Mouse (Mus musculus) kidney, embryonic 16.5 days (tissue): ENCODE data around the gene Lbx1. TPM values are rescaled to one million over a fixed set of nuclear protein-coding genes. Genes with fewer than 3 reads are reported as not detected.

Experiments
- ATAC-seq: fragments of 200-750 bp; cut with Nextera tagmentation; 2 replicates; pipeline ENCODE4 v1.8.0; 2017; ENCODE audit warnings: moderate TSS enrichment; ENCODE audit not compliant: low FRiP score, low TSS enrichment
- H3K27ac ChIP-seq: fragments of 300-500 bp; sonication (generic); 2 replicates; pipeline ENCODE4 v1.5.1; 2014; ENCODE audit warnings: low read length
- H3K27me3 ChIP-seq: fragments of 300-500 bp; sonication (generic); 2 replicates; pipeline ENCODE4 v1.6.1; 2014; ENCODE audit warnings: low read length, control low read depth, mixed read lengths; ENCODE audit not compliant: insufficient read depth
- H3K36me3 ChIP-seq: fragments of 300-500 bp; sonication (generic); 2 replicates; pipeline ENCODE4 v1.6.1; 2014; ENCODE audit warnings: low read length, control low read depth, mixed read lengths; ENCODE audit not compliant: insufficient read depth
- H3K4me1 ChIP-seq: fragments of 300-500 bp; sonication (generic); 2 replicates; pipeline ENCODE4 v1.6.1; 2014; ENCODE audit warnings: low read length, control low read depth, mixed read lengths; ENCODE audit not compliant: insufficient read depth
- H3K4me2 ChIP-seq: fragments of 300-500 bp; sonication (generic); replicated peaks from 2 replicates; pipeline ENCODE4 v1.6.1; 2014; ENCODE audit warnings: low read depth, low read length
- H3K4me3 ChIP-seq: fragments of 300-500 bp; sonication (generic); 2 replicates; pipeline ENCODE4 v1.5.1; 2014; ENCODE audit warnings: mild to moderate bottlenecking, low read length
- H3K9ac ChIP-seq: fragments of 300-500 bp; sonication (generic); replicated peaks from 2 replicates; pipeline ENCODE4 v1.6.1; 2014; ENCODE audit warnings: low read length
- H3K9me3 ChIP-seq: fragments of 300-500 bp; sonication (generic); 2 replicates; pipeline ENCODE4 v1.6.1; 2016; ENCODE audit warnings: low read length, control low read depth
- WGBS: fragments of 180-500 bp; shearing (Covaris S2); extraction: QIAGEN DNeasy Blood & Tissue Kit; methylation state at CpG from one replicate; pipeline ENCODE4 v1.1.7; 2014; 5-methylcytosine and 5-hydroxymethylcytosine counted together
- polyA plus RNA-seq: library from polyadenylated mRNA; unstranded; fragments of >200 nt; fragmentation: Nextera tagmentation; extraction: Ambion mirVana; gene quantifications from 2 replicates; pipeline ENCODE4 v1.2.1, GENCODE M21; 2015

Lbx1 gene
- polyA plus RNA-seq, 1 experiment from 2014 or later = not detected

GRCm38 (mm10) chr19:45207153-45207552 lies 28.5 kb downstream of the Lbx1 start:
- no peaks in the 10 kb centered on the region for H3K36me3 ChIP-seq
- H3K27ac ChIP-seq = 0 out of 2 replicates have a peak overlapping the region, but pooled peaks have one; percentile 70
- H3K4me3 ChIP-seq = no peak overlapping the region
- H3K9ac ChIP-seq = no peak overlapping the region
- ATAC-seq = no peak
- no peaks in the 10 kb centered on the region; the same call in 1 of the 2 replicates for H3K27me3 ChIP-seq
- H3K4me1 ChIP-seq = peaks cover 10% of the 10 kb centered on the region
- H3K4me2 ChIP-seq = no peak overlapping the region
- WGBS = 94% methylated on average over 15 of the region's 15 CpGs
- peaks cover 3% of the 10 kb centered on the region; the same call in 1 of the 2 replicates for H3K9me3 ChIP-seq

DNA sequence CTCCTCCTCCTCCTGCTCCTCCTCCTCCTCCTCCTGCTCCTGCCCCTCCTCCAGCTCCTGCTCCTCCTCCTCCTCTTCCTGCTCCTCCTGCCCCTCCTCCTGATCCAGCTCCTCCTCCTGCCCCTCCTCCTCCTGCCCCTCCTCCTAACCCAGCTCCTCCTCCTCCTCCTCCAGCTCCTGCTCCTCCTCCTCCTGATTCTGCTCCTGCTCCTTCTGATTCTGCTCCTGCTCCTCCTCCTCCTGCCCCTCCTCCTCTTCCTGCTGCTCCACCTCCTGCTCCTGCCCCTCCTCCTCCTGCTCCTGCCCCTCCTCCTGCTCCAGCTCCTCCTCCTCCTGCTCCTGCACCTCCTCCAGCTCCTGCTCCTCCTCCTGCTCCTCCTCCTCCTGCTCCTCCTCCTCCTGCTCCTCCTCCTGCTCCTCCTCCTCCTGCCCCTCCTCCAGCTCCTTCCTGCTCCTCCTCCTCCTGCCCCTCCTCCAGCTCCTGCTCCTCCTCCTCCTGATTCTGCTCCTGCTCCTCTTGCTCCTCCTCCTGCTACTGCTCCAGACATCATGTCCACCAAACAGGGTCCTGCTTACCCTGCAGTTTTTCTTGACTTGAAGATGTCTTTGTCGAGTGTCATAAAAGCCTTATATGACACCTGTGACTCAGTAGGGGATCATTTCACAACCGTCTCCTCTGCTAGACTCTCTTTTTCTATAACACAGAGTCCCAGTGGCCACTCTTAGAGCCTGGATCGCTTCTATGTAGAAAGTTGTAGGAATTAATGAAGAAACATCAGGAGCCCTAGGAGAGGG lies 30.1 kb downstream of the Lbx1 start:
- peaks cover 3% of the 10 kb centered on the region; the same call in 1 of the 2 replicates for H3K9me3 ChIP-seq
- no peak for ATAC-seq
- 72% methylated on average over 3 of the region's 3 CpGs for WGBS
- no peak overlapping the region for H3K27ac ChIP-seq
- H3K36me3 ChIP-seq = no peaks in the 10 kb centered on the region
- H3K27me3 ChIP-seq = no peaks in the 10 kb centered on the region; the same call in 1 of the 2 replicates
- no peak overlapping the region for H3K4me3 ChIP-seq
- no peak overlapping the region for H3K4me2 ChIP-seq
- peaks cover 10% of the 10 kb centered on the region for H3K4me1 ChIP-seq
- no peak overlapping the region for H3K9ac ChIP-seq

DNA sequence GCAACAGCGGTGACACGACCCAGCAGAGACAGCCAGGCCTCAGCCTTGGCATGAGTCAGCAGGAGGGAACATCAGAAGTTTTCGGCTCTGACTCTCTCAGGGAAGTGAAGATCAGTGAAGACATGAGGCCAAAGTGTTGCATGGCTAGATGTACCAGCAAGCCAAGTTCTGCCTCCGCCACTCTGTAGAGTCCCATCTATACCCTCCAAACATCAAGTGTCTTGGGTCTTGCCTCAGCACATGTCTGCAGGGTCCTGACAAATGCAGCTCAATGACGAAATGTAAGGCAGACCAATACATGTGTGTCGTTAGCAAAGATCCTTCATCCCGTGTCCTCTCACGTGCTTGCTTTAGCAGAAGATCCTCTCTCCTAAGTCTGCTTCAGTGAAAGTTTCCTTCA lies 38.6 kb downstream of the Lbx1 start:
- 92% methylated on average over 8 of the region's 8 CpGs for WGBS
- no peak for ATAC-seq
- H3K4me2 ChIP-seq = no peak overlapping the region

DNA sequence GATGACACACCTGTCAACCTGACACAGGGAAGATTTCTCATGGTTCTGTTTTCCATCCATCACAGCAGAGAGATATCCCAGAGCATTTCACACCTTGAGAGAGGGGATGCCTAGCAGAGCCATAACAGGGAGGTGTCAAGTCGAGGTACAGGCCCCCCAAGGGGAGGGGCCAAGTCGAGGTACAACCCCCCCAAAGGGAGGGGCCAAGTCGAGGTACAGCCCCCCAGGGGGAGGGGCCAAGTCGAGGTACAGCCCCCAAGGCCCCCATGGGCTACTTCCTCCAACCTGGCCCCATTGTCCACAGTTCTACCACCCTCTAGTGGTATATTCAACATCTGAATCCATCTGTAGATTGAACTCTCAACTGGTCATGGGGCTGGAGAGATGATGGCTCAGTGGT lies 41.0 kb downstream of the Lbx1 start:
- 60% methylated on average over 4 of the region's 4 CpGs for WGBS
- Histone ChIP-seq H3K27me3 (no peaks in the 10 kb centered on the region), H3K4me2 (no peak overlapping the region), H3K4me3 (no peak overlapping the region), H3K4me1 (no peaks in the 10 kb centered on the region), H3K36me3 (no peaks in the 10 kb centered on the region), H3K9me3 (peaks cover 10% of the 10 kb centered on the region), H3K9ac (no peak overlapping the region), H3K27ac (no peak overlapping the region)
- no peak for ATAC-seq

More for the DNA sequence above, 38.6 kb downstream of the Lbx1 start:
- H3K9me3 ChIP-seq = peaks cover 10% of the 10 kb centered on the region
- no peak overlapping the region for H3K27ac ChIP-seq
- H3K36me3 ChIP-seq = no peaks in the 10 kb centered on the region
- H3K4me1 ChIP-seq = no peaks in the 10 kb centered on the region
- H3K9ac ChIP-seq = no peak overlapping the region
- H3K27me3 ChIP-seq = no peaks in the 10 kb centered on the region
- no peak overlapping the region for H3K4me3 ChIP-seq

Other genes with a start within 250 kb of the Lbx1 start
- 6.5 and 7.0 TPM in 2 replicates for gene Sema4g, start 246.7 kb downstream of the Lbx1 start, polyA plus RNA-seq
- gene Twnk, start 230.1 kb downstream of the Lbx1 start, polyA plus RNA-seq = 28.4 and 31.5 TPM in 2 replicates
- 69.5 and 72.8 TPM in 2 replicates for gene Mrpl43, start 229.4 kb downstream of the Lbx1 start, polyA plus RNA-seq
- 57.5 and 59.2 TPM in 2 replicates for gene Lzts2, start 221.4 kb downstream of the Lbx1 start, polyA plus RNA-seq
- gene Pdzd7, start 190.1 kb downstream of the Lbx1 start, polyA plus RNA-seq = 0.82 and 0.89 TPM in 2 replicates
- 25.6 and 27.4 TPM in 2 replicates for gene Sfxn3, start 188.3 kb downstream of the Lbx1 start, polyA plus RNA-seq
- 14.6 and 18.4 TPM in 2 replicates for gene Kazald1, start 160.6 kb downstream of the Lbx1 start, polyA plus RNA-seq
- gene Tlx1, start 85.1 kb downstream of the Lbx1 start, polyA plus RNA-seq = not detected in 2 replicates
- 53.7 and 54.3 TPM in 2 replicates for gene Btrc, start 127.9 kb upstream of the Lbx1 start, polyA plus RNA-seq